Mouse (Mus musculus): Measurements from ENCODE around the gene Sae1.
"Not testable (repeated sequence)": the region's sequence is repeated elsewhere in the genome, so short reads cannot be mapped to it uniquely, and the experiment has no call there.

Gene Sae1

DNA sequence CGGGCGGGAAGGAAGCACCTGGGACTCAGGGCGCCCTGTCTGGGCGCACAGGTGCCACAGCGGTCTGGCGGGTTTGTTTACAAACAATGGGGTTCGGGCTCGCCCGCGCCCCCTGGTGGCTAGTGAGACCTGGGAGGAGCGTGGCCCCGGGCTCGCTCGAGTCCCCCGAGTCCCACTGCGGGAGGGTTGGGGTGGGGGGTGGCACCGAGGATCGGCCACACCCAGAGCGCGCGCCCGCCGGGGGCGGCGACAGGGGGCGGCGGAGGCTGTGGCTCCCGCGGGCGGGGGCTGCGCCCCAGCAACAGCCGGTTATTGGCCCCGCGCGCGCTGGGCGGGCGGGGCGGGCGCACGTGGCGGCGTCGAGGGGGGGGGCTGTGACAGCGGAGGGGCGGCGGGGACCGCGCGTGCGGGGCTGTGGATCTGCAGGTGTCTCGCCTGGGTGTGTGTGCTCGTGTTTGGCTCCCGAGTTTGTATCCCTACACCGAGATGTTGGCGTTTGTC, 77.5 kb downstream of the Sae1 start:
- peak; percentile 86 for DNase-seq (ENCODE audit: low spot score)

DNA sequence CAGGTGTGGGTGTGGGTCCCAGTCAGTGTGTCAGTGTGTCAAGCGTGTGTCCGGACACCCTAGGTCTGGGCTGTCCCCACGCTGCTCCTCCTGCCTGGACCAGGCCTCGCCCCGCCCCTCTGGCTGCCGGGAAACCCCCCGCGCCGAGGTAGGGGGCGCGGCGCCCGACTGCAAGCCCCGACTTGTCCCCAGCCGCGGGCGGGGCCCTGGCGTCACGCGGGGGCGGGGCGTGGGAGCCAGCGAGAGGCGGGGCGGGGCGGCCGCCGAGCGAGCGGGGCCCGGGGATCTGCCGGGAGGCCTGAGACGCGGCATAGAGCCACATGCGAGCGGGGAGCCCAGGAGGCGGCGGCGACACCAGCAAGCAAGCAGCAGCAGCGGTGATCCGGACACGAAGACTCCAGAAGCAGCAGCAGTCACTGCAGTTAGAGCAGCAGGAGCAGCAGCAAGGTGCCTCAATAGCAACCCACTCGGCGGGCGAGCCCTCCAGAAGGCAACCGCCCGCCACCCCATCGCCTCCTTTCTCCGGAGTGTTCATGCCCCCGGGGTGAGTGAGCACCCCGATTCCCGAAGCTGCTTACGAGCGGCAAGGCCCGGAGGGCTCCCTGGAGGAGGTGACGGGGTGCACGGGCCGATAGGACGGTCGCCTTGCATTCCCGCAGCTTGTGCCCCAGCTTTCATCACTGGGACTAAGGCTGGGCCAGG, 78.1 kb downstream of the Sae1 start:
- DNase-seq (ENCODE audit: low spot score) = peak; percentile 75

DNA sequence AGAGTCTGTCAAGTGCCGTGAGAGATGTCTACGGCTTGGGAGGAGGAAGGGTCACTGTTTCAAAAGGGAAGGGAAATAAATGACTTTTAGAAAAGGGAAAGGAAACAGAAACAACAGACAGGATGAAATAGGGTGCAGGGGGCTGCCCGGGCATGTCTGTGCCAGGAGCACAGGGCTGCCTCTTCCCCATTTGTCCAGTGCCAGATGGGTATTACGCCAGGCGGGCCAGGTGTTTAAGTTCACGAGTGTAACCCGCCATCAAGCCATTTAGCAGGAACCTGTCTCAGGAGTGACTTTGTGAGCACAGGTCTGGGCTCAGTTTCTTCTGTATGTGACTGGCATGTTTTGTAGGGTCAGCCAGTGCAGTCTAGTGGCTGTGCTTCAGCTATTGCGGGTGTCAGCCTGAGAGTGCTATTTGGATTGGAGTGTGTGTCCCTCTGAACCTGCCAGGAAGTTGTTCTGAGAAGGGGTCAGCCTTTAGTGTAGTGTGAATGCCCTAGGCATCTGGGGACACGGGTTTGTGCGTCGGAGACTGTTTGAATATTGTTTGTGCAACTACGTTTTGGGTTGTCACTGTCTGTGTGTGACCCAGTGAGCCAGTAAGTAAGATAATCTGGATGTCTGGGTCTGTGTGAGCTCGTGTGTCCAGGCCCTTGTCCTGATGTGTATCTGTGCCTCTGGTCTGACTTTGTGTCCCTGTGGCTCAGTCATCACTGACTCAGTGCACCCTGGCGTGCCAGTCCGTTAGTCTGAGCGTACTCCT, 78.9 kb downstream of the Sae1 start:
- DNase-seq (ENCODE audit: low spot score) = no peak

- DNase-seq (ENCODE audit: low spot score) = not testable (repeated sequence)
These were observed 79.5 kb downstream of the Sae1 start, which contains the start of gene Bbc3 for GRCm38 (mm10) chr7:16308093-16308492. TSS of gene Bbc3 (plus strand) at chr7:16308393.

- DNase-seq (ENCODE audit: low spot score) = not testable (repeated sequence)
These were observed 80.5 kb downstream of the Sae1 start for GRCm38 (mm10) chr7:16307141-16307540.

- DNase-seq (ENCODE audit: low spot score) = peak; percentile 56
These were observed 88.1 kb downstream of the Sae1 start for GRCm38 (mm10) chr7:16299419-16300035.

DNA sequence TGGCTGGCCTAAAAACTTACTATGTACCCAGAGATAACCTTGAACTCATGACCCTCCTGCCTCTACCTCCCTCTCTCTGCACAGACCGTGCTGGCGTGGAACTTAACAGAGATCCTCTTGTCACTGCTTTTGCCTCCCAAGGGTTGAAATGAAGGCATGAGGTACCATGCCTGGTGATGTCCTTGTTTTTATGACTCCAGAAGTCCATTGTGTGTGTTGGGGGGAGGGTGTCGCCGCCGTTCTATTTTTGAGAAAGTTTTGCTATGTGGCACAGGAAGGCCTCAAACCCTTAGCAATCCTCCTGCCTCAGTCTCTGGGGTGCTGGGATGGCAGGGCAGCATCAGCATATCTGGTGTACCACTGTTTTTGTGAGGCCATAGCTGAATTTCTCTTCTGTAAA, 88.7 kb downstream of the Sae1 start:
- DNase-seq (ENCODE audit: low spot score) = no peak

DNA sequence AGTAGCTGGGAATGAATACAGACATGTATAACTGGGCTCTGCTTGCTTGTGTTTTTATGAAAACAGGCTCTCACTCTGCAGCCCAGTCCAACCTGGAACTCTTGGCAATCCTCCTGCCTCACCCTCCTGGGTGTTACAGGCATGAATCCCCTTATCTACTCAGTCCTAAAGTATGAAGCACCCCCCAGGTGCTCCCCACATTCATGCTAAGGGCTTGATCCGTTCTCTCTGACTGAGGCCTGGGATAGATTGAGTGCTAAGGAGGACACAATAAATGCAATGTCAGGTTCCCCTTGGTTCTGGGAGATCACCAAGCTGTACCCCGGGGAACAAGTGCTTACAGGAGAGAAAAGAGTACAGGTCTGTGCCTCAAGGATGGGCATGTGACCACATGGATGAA, 90.0 kb downstream of the Sae1 start:
- DNase-seq (ENCODE audit: low spot score) = no peak

DNA sequence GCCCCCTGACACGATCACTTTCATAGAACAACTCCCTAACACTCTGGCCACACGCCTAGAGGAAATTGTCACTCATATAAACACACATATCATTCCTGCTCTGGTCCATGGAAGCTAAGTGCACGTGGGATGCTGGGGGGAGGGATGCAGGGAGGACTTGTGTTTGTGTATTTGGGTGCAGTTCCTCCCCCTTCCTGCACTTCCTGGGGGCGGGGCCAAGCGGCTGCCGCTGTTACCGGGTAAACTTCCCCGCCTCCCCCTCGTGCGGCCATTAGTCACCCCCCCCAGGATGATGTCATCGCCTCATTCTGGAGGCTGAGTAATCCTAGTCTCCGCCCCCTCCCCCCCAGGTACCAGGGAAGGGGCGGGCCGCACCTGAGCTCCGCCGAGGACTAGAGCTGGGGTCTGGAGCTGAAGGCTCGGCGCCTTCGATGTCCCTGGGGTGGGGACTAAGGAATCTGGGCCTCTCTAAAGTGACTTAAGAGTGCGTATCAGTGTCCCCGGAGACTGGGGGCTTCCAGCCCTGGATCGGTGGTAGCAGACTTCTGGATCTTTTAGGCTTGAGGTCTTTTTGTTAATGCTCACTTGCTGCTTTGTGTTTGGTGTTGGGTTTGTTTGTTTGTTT, 90.7 kb downstream of the Sae1 start:
- peak; percentile 47 for DNase-seq (ENCODE audit: low spot score)

DNA sequence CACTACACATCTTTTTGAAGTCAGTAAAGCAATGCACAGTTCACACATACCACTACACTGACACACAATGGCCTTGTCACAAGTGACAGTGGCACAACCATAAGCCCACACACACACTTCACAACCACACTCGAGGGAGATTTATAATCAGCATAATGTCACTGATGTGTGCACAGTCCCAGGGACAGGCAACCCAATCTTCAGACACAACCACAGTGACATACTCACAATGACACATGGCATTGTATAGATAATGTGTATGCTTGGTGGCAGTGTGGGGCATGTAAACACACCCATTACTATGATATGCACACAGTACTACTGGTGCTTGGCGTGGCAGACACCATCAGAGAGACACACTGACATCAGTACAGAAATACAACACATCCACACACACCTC, 91.5 kb downstream of the Sae1 start:
- DNase-seq (ENCODE audit: low spot score) = no peak

- peak; percentile 62 for DNase-seq (ENCODE audit: low spot score)
These were observed 92.2 kb downstream of the Sae1 start for GRCm38 (mm10) chr7:16295321-16295900.

DNA sequence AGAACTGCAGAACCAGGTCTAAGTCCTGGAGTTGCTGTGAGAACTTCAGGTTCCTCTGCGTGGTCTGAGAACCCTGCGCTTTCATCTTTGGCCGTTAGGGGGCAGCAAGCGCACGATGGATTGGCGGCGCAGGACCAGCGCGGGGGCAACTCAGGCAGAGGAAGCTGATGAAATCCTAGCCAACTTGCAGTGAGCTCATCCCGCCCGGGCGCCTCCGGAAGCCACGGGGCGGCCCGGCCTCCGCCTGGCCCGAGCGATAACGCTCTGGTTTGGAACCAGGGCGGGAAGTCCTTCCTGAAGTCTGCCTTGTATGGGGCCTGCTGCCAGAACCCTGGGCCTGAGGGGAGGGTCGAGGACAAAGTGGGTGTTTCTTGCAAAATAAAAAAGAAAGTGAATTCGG, 92.8 kb downstream of the Sae1 start:
- peak; percentile 89 for DNase-seq (ENCODE audit: low spot score)

- peak; percentile 48 for DNase-seq (ENCODE audit: low spot score)
These were observed 93.3 kb downstream of the Sae1 start for GRCm38 (mm10) chr7:16294346-16294745.

DNA sequence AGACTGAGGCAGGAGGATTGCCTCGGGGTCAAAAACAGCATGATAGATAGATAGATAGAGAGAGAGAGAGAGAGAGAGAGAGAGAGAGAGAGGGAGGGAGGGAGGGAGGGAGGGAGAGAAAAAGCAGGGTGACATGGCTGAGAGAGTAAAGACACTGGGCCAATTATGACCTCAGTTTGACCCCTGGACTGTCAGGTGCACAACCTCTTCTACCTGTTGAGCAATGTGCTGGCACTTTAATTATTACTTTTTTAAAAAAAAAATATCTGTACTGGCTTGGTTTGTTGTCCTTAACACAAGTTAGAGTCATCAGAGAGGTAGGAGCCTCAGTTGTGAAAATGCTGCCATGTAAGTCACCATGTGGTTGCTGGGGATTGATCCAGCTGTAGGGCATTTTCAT, 99.8 kb downstream of the Sae1 start:
- no peak for DNase-seq (ENCODE audit: low spot score)

GRCm38 (mm10) chr7:16287016-16287415, 100.6 kb downstream of the Sae1 start:
- DNase-seq (ENCODE audit: low spot score) = no peak

DNA sequence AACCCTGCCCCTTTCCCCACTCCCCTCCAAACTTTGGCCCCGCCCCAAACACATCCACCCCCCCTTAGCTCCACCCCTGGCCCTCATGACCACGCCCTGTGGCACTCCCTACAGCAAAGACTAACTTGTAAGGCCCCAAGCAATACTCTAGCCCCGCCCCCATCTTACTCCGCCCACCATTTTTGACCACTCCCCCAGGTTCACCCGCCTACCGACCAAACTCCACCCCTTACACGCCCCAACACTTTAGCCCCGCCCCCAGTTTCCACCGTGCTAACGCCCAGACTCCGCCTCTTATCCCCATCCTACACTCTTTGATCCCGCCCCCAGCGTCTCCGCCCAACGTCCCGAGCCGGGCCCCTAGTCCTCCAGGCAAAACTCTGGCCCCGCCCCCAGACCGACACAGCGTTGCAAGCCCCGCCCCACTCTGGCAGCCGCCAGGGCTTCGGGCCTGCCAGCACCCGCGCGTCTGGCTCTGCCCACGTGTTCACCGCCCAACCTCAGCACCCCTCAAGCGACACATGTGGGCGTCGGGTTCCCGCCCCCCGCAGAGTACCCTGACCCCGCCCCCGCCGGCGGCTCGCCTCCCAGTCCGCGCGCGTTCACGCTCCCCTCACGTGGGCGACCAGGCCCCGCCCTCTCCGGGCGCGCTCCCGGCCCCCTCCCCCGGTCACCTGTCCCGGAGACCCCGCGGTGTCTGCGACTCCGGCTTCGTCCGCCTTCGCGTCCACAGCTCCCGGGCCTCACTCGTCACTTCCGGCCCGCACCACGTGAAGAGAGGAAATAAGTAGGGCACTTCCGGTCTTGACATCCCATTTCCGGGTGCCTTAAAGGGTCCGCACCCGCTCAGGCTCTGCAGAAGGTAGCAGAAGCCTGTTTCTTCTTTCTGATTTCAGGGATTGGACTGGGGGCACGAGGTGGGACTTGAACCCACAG, 101.3 kb downstream of the Sae1 start, which contains the start of gene Ccdc9:
TSS of gene Ccdc9 (minus strand) at position 770 of the 936 bp plus-strand sequence.
- peak; percentile 99 for DNase-seq (ENCODE audit: low spot score)

- no peak for DNase-seq (ENCODE audit: low spot score)
These were observed 102.1 kb downstream of the Sae1 start for GRCm38 (mm10) chr7:16285450-16286025.

DNA sequence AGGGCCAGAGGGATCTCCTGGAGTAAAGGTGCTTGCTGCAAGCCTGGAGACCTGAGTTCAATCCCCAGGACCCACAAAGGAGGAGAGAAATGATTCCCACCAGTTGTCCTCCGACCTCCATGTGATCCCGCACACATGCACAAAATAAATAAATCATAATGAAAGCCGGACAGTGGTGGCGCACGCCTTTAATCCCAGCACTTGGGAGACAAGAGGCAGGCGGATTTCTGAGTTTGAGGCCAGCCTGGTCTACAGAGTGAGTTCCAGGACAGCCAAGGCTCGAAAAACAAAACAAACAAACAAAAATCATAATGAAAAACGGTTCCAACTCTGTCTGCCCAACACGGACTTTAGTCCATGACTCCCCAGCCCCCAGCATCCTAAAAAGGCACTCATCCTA, 102.7 kb downstream of the Sae1 start:
- DNase-seq (ENCODE audit: low spot score) = no peak

GRCm38 (mm10) chr7:16284001-16284400, 103.6 kb downstream of the Sae1 start:
- no peak for DNase-seq (ENCODE audit: low spot score)

GRCm38 (mm10) chr7:16282334-16282733, 105.3 kb downstream of the Sae1 start:
- DNase-seq (ENCODE audit: low spot score) = no peak
